Comparison of ENCODE assay signal across 9 mouse cellular contexts in genomic region chr11:97556569-97557408, GRCm38 (mm10). TPM values are rescaled to one million over a fixed set of nuclear protein-coding genes. Genes with fewer than 3 reads are reported as not detected.
DNase-seq lines count a peak whose midpoint lies in the region; ATAC-seq lines count a peak whose summit lies in the region.
"Had no signal": no experiment of that assay in that cellular context is flagged by ENCODE, and none has a peak within 500 bp of the region (broad histone marks: within the 10 kb centered on the region; RNA-seq: fewer than 3 reads in every experiment).

No protein-coding gene starts in this region.

- 9% methylated on average over 7 of the region's 7 CpGs for WGBS in forebrain, embryonic 11.5 days
- 15% methylated on average over 7 of the region's 7 CpGs for WGBS in forebrain, embryonic 16.5 days
- 9% methylated on average over 7 of the region's 7 CpGs for WGBS in midbrain, embryonic 13.5 days

- H3K4me2 ChIP-seq in forebrain, embryonic 11.5 days (ENCODE audit: low read depth, low read length, severe bottlenecking) = no peak overlapping the region
- H3K4me2 ChIP-seq in forebrain, embryonic 16.5 days (ENCODE audit: low read length) = no peak overlapping the region
- peak overlapping the region; percentile 14; the same call in 1 of the 2 replicates for H3K4me2 ChIP-seq in midbrain, embryonic 13.5 days (replicated peaks)

- peaks cover 4% of the 10 kb centered on the region; the same call in 1 of the 2 replicates for H3K27me3 ChIP-seq in forebrain, embryonic 11.5 days (ENCODE audit: control insufficient read depth, insufficient read depth, low read length)
- H3K27me3 ChIP-seq in forebrain, embryonic 16.5 days (replicated peaks; ENCODE audit: control insufficient read depth, insufficient read depth, low read length) = no peaks in the 10 kb centered on the region
- H3K27me3 ChIP-seq in midbrain, embryonic 13.5 days = peaks cover 8% of the 10 kb centered on the region; the same call in 1 of the 2 replicates

- H3K36me3 ChIP-seq in forebrain, embryonic 11.5 days (ENCODE audit: control insufficient read depth, insufficient read depth, low read length) = no peaks in the 10 kb centered on the region
- no peaks in the 10 kb centered on the region for H3K36me3 ChIP-seq in forebrain, embryonic 16.5 days (ENCODE audit: control insufficient read depth, insufficient read depth)
- H3K36me3 ChIP-seq in midbrain, embryonic 13.5 days = no peaks in the 10 kb centered on the region

- peak overlapping the region; percentile 25; the same call in 1 of the 2 replicates for H3K27ac ChIP-seq in forebrain, embryonic 11.5 days (ENCODE audit: low read depth, low read length)
- H3K27ac ChIP-seq in forebrain, embryonic 16.5 days (ENCODE audit: low read length) = no peak overlapping the region
- H3K27ac ChIP-seq in midbrain, embryonic 13.5 days = peak overlapping the region; percentile 72

- H3K9ac ChIP-seq in forebrain, embryonic 11.5 days (ENCODE audit: low read length) = peak overlapping the region; percentile 8; the same call in 1 of the 2 replicates
- H3K9ac ChIP-seq in forebrain, embryonic 16.5 days (replicated peaks; ENCODE audit: low read depth, low read length) = no peak overlapping the region; the same call in 1 of the 2 replicates
- peak overlapping the region; percentile 25; the same call in 1 of the 2 replicates for H3K9ac ChIP-seq in midbrain, embryonic 13.5 days (replicated peaks)

- H3K9me3 ChIP-seq in forebrain, embryonic 11.5 days (ENCODE audit: control insufficient read depth, low read length) = no peaks in the 10 kb centered on the region
- no peaks in the 10 kb centered on the region for H3K9me3 ChIP-seq in forebrain, embryonic 16.5 days (ENCODE audit: control insufficient read depth, low read length)
- no peaks in the 10 kb centered on the region for H3K9me3 ChIP-seq in midbrain, embryonic 13.5 days

- ATAC-seq in forebrain, embryonic 11.5 days (replicated peaks; ENCODE audit: low FRiP score) = no peak
- ATAC-seq in forebrain, embryonic 16.5 days = no peak
- ATAC-seq in granulocyte monocyte progenitor cell, adult 5-6 weeks (replicated peaks; ENCODE audit: poor library complexity, severe bottlenecking) = peak; percentile 74
- no peak for ATAC-seq in midbrain, embryonic 13.5 days

- DNase-seq in forebrain, embryonic 11.5 days (ENCODE audit: low spot score) = peak; percentile 83
- DNase-seq in MEL-GATA-1-ER (ENCODE audit: extremely low read depth, low read depth) = peak; percentile 35
- peak; percentile 85 to 91 for DNase-seq in cerebellum, postnatal 36 days
- peak; percentile 70 to 88 for DNase-seq in layer of hippocampus, postnatal 25 days (ENCODE audit: extremely low spot score in 1 of 2, low spot score in 1 of 2)
- DNase-seq in testis, postnatal 14 days (ENCODE audit: low spot score) = peak; percentile 52

- H3K4me1 ChIP-seq in forebrain, embryonic 11.5 days (replicated peaks; ENCODE audit: control insufficient read depth, insufficient read depth, low read length) = peaks cover 29% of the 10 kb centered on the region
- H3K4me1 ChIP-seq in forebrain, embryonic 16.5 days (replicated peaks; ENCODE audit: control insufficient read depth, insufficient read depth, low read length) = peaks cover 63% of the 10 kb centered on the region
- H3K4me1 ChIP-seq in midbrain, embryonic 13.5 days (replicated peaks) = peaks cover 86% of the 10 kb centered on the region

- no peak overlapping the region for H3K4me3 ChIP-seq in forebrain, embryonic 11.5 days (ENCODE audit: low read depth, low read length)
- no peak overlapping the region for H3K4me3 ChIP-seq in forebrain, embryonic 16.5 days (replicated peaks; ENCODE audit: low read length)
- no peak overlapping the region for H3K4me3 ChIP-seq in midbrain, embryonic 13.5 days (replicated peaks)

RNA-seq across cellular contexts. Expression of gene Srcin1, which starts 19.2 kb away (rescaled TPM):
- 3.2 and 3.7 TPM in 2 replicates for polyA plus RNA-seq in forebrain, embryonic 11.5 days (2014; fragmentation: Nextera tagmentation; extraction: Ambion mirVana)
- polyA plus RNA-seq in forebrain, embryonic 16.5 days (2015; fragmentation: Nextera tagmentation; extraction: Ambion mirVana) = 7.0 and 9.9 TPM in 2 replicates
- not detected in 2 replicates for total RNA-seq in granulocyte monocyte progenitor cell, adult 5-6 weeks (2014; fragmentation: Nextera tagmentation)
- total RNA-seq in granulocyte monocyte progenitor cell, adult 5-6 weeks (2017) = not detected in 2 replicates
- 100 to 1,000 TPM; 260 to 270 TPM for total RNA-seq in layer of hippocampus, postnatal 25 days (2021)
- 7.0 and 8.5 TPM in 2 replicates for polyA plus RNA-seq in midbrain, embryonic 13.5 days (2015; fragmentation: Nextera tagmentation; extraction: Ambion mirVana)

RNA-seq across cellular contexts. Expression of gene 4933428G20Rik, which starts 56.6 kb away (rescaled TPM):
- 0.17 TPM in 1 of 2 replicates, not detected in the other for polyA plus RNA-seq in forebrain, embryonic 11.5 days (2014; fragmentation: Nextera tagmentation; extraction: Ambion mirVana)
- polyA plus RNA-seq in forebrain, embryonic 16.5 days (2015; fragmentation: Nextera tagmentation; extraction: Ambion mirVana) = 0.29 and 1.2 TPM in 2 replicates
- total RNA-seq in granulocyte monocyte progenitor cell, adult 5-6 weeks (2014; fragmentation: Nextera tagmentation) = not detected in 2 replicates
- 0.22 TPM in 1 of 2 replicates, not detected in the other for total RNA-seq in granulocyte monocyte progenitor cell, adult 5-6 weeks (2017)
- under 1 TPM in 1 of 2 experiments, not detected in 1; 0.20 TPM for total RNA-seq in layer of hippocampus, postnatal 25 days (2021)
- 0.88 and 1.2 TPM in 2 replicates for polyA plus RNA-seq in midbrain, embryonic 13.5 days (2015; fragmentation: Nextera tagmentation; extraction: Ambion mirVana)
- total RNA-seq: left cerebral cortex, adult 8-10 months had no signal

Comparison
In these comparisons a context has a peak if more than half of its experiments do, and no peak if none do; other contexts are left out.
1. DNase-seq: peak in every context shown above with its lines; median percentile 88 in cerebellum, postnatal 36 days; 83 in forebrain, embryonic 11.5 days; 79 in layer of hippocampus, postnatal 25 days; 52 in testis, postnatal 14 days; 35 in MEL-GATA-1-ER.